Mouse (Mus musculus) testis, adult 2 months (tissue): ENCODE data around the gene Calm3. TPM values are rescaled to one million over a fixed set of nuclear protein-coding genes. Genes with fewer than 3 reads are reported as not detected.

ENCODE experiments used
- H3K27ac ChIP-seq: fragments of 200-500 bp; 2 replicates; pipeline ENCODE4 v1.5.1; 2012; ENCODE audit warnings: low read depth, low read length; ENCODE audit not compliant: control insufficient read depth, insufficient read depth
- H3K27me3 ChIP-seq: fragments of 200-500 bp; 2 replicates; pipeline ENCODE4 v1.6.1; 2012; ENCODE audit warnings: mild to moderate bottlenecking, low read length, moderate library complexity; ENCODE audit not compliant: control insufficient read depth, insufficient read depth
- H3K36me3 ChIP-seq: fragments of 200-500 bp; 2 replicates; pipeline ENCODE4 v1.6.1; 2012; ENCODE audit warnings: mild to moderate bottlenecking, low read length; ENCODE audit not compliant: control insufficient read depth, insufficient read depth
- H3K4me1 ChIP-seq: fragments of 200-500 bp; 2 replicates; pipeline ENCODE4 v1.6.1; 2012; ENCODE audit warnings: low read length; ENCODE audit not compliant: control insufficient read depth, insufficient read depth
- H3K4me3 ChIP-seq: fragments of 200-500 bp; 2 replicates; pipeline ENCODE4 v1.5.1; 2012; ENCODE audit warnings: low read depth, mild to moderate bottlenecking, low read length, moderate library complexity, mixed read lengths; ENCODE audit not compliant: control insufficient read depth
- CTCF ChIP-seq: fragments of 200-500 bp; IDR thresholded peaks from 2 replicates; pipeline ENCODE4 v1.5.1; 2012; ENCODE audit warnings: low read depth, mild to moderate bottlenecking, inconsistent platforms, low read length, moderate library complexity; ENCODE audit not compliant: control insufficient read depth, insufficient read depth, insufficient replicate concordance
- POLR2A ChIP-seq: fragments of 200-500 bp; IDR thresholded peaks from 2 replicates; pipeline ENCODE4 v1.6.1; 2012; ENCODE audit warnings: low read depth, mild to moderate bottlenecking, inconsistent platforms, low read length, moderate library complexity; ENCODE audit not compliant: control insufficient read depth
- polyA plus RNA-seq: library from polyadenylated mRNA; depleted of rRNA; stranded (reverse); fragments of >200 nt; gene quantifications from 2 replicates; pipeline ENCODE4 v1.2.3, GENCODE M21; 2012

Gene Calm3
- polyA plus RNA-seq, 1 experiment, result 509 TPM

- no peak for TF ChIP-seq POLR2A
- no peak for TF ChIP-seq CTCF
- H3K4me3 ChIP-seq, result peak overlapping the region; percentile 83
- H3K4me1 ChIP-seq, result peaks cover 37% of the 10 kb centered on the region
- H3K36me3 ChIP-seq, result no peaks in the 10 kb centered on the region; the same call in 1 of the 2 replicates
- no peaks in the 10 kb centered on the region for H3K27me3 ChIP-seq
- H3K27ac ChIP-seq, result no peak overlapping the region
Observed at GRCm38 (mm10) chr7:16947349-16947895, 23.5 kb upstream of the Calm3 start.

DNA sequence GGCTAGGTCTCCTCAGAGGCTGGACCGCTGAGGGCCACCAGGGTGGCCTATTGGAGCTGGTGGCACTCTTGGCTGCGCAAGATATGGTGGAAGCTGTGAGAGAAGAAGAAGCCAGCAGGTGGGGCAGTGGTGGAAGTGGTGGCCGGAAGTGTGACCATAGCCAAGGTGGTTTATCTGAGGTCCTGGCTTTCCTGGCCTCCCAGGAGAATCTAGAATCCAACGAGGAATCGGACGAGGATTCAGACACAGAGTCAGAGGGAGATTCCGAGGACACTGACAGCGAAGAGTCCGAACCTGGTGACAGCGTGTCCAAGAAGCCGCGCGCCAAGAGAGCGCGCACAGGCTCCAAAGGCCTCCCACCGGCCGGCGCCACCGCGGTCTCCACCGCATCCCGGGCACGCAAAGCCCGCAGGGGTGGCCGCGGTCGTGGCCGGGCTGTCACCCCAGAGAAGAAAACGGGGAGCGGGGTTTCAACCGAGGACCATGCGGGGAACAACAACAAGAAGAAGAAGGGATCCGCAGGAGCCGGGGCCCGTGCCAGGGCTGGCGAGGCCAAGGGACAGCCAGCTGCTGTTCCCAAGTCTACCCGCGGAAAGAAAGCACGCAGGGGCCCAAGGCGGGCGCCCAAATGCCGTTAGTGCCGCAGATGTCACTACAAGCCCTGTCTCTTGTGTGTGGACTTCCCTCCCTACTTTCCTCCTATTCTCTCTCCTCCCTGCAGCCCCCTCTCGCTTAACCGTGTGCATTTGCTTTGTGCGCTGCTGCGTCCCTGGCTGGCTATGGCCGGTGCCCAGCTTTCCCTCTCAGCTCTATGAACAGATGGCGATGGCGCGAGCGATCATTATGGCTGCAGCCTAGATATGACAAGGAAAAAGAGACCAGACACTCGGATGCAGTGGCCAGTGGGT, 22.8 kb upstream of the Calm3 start:
- peaks cover 37% of the 10 kb centered on the region for H3K4me1 ChIP-seq
- H3K27ac ChIP-seq, result peak overlapping the region; percentile 45; the same call in 1 of the 2 replicates
- TF ChIP-seq POLR2A, result 0 out of 2 replicates have a peak, but pooled peaks have one; percentile 12
- no peak for TF ChIP-seq CTCF
- H3K4me3 ChIP-seq, result peak overlapping the region; percentile 83
- H3K36me3 ChIP-seq, result no peaks in the 10 kb centered on the region; the same call in 1 of the 2 replicates
- H3K27me3 ChIP-seq, result no peaks in the 10 kb centered on the region

DNA sequence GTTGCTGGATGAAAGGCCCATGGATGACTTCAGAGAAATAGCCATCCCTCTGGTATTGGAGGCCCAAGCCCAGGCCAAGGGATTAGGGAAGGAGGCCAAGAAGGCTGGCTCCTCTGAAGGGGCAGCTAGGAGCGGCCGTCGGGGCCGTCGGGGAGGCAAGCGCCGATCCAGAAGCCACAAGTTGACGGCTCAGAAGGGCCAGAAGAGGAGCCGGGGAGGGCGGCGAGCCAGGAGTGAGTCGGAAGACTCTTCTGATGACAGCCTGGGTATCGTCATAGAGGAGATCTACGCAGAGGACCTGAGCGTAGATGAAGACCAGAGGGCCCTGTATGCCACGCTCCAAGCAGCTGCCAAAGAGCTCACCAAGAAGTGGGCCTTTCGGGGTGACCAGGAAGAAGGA, 21.5 kb upstream of the Calm3 start:
- no peaks in the 10 kb centered on the region for H3K27me3 ChIP-seq
- no peaks in the 10 kb centered on the region for H3K36me3 ChIP-seq
- H3K27ac ChIP-seq, result peak overlapping the region; percentile 82
- H3K4me1 ChIP-seq, result peaks cover 34% of the 10 kb centered on the region
- no peak for TF ChIP-seq CTCF
- TF ChIP-seq POLR2A, result peak; percentile 80; the same call in 1 of the 2 replicates
- H3K4me3 ChIP-seq, result peak overlapping the region; percentile 83

DNA sequence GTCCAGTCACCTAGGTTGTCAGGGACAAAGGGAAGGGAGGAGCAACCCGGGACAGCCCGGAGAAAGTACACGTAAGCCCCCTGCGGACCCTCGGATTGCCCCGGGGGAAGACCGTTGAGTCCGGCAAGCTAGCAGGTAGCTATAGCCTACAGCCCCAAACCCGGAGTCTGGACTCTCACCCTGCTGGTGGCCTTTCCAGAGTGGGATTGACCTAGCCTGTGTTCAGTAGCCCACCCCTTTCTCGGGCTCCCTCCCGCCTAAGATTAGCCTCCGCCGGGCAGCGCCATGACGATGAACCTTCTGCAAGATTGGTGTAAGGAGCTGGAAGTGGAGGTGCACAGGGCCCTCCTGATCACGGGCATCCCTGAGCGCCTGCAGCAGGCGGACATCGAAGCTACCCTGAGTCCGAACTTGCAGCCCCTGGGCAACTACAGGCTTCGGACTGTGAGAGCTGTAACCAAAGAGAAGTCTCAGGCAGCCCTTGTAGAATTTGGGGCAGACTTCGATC, 20.9 kb upstream of the Calm3 start:
- H3K27me3 ChIP-seq, result no peaks in the 10 kb centered on the region
- peak overlapping the region; percentile 82 for H3K27ac ChIP-seq
- peaks cover 31% of the 10 kb centered on the region for H3K4me1 ChIP-seq
- no peaks in the 10 kb centered on the region for H3K36me3 ChIP-seq
- TF ChIP-seq POLR2A (no peak), CTCF (no peak)
- H3K4me3 ChIP-seq, result peak overlapping the region; percentile 83

DNA sequence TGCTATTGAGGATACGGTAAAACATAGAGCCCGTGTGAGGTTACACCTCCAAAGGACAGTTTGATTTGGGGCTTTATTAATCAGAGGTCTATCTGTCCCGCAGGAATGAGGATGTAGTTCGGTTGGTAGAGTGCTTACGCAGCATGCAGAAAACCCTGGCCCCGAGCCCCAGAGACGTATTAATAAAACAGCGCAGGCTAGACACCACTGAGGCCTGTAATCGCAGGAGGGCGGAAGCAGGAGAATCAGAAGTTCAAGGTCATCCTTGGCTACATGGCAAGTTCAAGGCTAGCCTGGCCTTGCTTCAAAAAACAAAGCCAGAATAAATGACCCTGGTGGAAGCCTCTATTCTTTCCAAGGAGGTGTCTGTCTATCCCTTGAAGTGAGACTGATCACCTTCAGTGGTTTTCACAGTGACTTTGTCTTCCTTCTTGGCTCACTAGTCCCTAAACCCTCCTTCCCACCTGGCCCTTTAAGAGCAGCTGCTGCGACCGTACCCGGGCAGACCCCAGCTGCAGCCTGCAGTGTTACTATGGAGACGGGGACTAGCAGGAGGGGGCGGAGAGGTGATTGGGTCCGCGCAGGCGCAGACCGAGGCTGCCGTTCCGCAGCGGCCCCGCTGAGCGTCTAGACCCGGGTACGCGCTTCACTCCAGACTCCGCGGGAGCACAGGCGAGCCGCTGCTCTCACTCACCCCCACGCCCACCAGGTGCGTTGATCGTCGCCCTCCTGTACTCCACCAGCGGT, 20.3 kb upstream of the Calm3 start, which contains the start of gene Pnmal2:
Pnmal2 (plus strand) TSS at position 622 of the 747 bp plus-strand sequence.
- Histone ChIP-seq H3K4me1 (peaks cover 29% of the 10 kb centered on the region), H3K4me3 (peak within 1 kb of the TSS; percentile 83), H3K27ac (peak within 1 kb of the TSS; percentile 82), H3K27me3 (no peaks in the 10 kb centered on the region), H3K36me3 (no peaks in the 10 kb centered on the region)
- no peak for TF ChIP-seq CTCF
- peak; percentile 63 for TF ChIP-seq POLR2A

DNA sequence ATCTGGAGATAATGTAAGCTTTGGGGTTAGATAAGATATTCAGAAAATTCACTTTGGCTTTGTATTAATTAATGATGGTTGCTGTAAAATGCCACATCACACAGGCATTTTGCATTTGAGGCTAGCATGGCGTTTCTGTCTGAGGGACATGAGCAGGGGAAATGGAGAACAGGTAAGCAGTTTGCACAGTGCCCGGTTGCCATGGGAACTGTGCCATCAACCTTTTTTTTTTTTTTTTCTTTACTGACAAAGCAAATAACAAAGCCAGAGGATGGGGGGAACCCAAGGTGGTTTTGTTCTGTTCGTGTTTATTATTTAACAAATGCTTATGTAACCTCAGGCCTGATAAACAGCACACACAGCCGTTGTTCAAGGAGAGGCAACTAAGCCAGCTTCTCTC, 18.9 kb upstream of the Calm3 start:
- H3K36me3 ChIP-seq, result no peaks in the 10 kb centered on the region
- TF ChIP-seq POLR2A (no peak), CTCF (no peak)
- H3K4me3 ChIP-seq, result no peak overlapping the region
- H3K4me1 ChIP-seq, result peaks cover 19% of the 10 kb centered on the region
- H3K27ac ChIP-seq, result no peak overlapping the region
- H3K27me3 ChIP-seq, result no peaks in the 10 kb centered on the region
